Mouse (Mus musculus): ENCODE data around the gene Mgat5.

DNA sequence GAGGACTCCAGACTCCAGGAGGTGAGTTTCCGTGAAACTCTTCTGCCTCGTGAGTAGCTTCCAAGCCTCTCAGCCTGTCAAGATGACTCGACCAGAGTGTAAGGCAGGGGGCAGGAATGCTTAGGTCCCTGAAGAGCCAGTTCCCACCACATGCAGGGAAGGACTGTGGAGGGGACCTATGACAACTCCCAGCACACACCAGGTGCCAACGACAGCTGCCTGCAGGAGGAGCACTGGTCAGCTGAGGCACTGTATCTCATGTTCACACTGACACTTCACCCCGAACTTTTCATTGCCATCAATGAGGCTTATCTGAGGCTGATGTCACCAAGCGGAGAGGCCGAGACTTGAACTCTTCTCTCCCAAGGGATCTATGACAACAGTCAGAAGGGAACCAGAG, 33.5 kb upstream of the Mgat5 start:
- no peak for TF ChIP-seq CTCF (IDR thresholded peaks at IDR 0.05; ENCODE audit: extremely low read depth, insufficient read length, insufficient replicate concordance, low read depth, low read length)
- TF ChIP-seq POLR2A (IDR thresholded peaks at IDR 0.05; ENCODE audit: low read depth, low read length), result no peak

Data from small intestine, adult 2 months (tissue).